Comparison of ENCODE assay signal across 8 mouse cellular contexts in genomic region chr10:85389286-85390139, GRCm38 (mm10). TPM values are rescaled to one million over a fixed set of nuclear protein-coding genes. Genes with fewer than 3 reads are reported as not detected.
DNase-seq lines count a peak whose midpoint lies in the region; ATAC-seq and TF ChIP-seq lines count a peak whose summit lies in the region.

No protein-coding gene starts in this region.

- H3K27me3 ChIP-seq in forebrain, postnatal 0 days (ENCODE audit: insufficient read depth, low read length): no peaks in the 10 kb centered on the region

- no peak for ATAC-seq in forebrain, postnatal 0 days

- H3K4me3 ChIP-seq in forebrain, postnatal 0 days (ENCODE audit: low read depth, low read length): peak overlapping the region; percentile 59

- no peak for TF ChIP-seq CTCF in forebrain, postnatal 0 days (IDR thresholded peaks at IDR 0.05; ENCODE audit: low read depth)

- H3K4me1 ChIP-seq in forebrain, postnatal 0 days (ENCODE audit: insufficient read depth): 0 out of 2 replicates have a peak, but pooled peaks cover 3% of the 10 kb centered on the region

- H3K9me3 ChIP-seq in forebrain, postnatal 0 days (ENCODE audit: low read length): no peaks in the 10 kb centered on the region

- DNase-seq in kidney, postnatal 14 days: peak; percentile 3
- DNase-seq in kidney, postnatal 25 days: no peak
- peak; percentile 71 for DNase-seq in ZHBTc4 (ENCODE audit: low read depth, low spot score)
- no peak for DNase-seq in forebrain, postnatal 0 days
- peak; percentile 64 for DNase-seq in naive thymus-derived CD4-positive, alpha-beta T cell, adult 2 months (ENCODE audit: low read depth)
- no peak for DNase-seq in B cell, adult 2 months
- DNase-seq in lung, postnatal 36 days: no peak
- DNase-seq in kidney, adult 8-10 months: no peak

- H3K36me3 ChIP-seq in forebrain, postnatal 0 days (ENCODE audit: insufficient read depth): no peaks in the 10 kb centered on the region

- no peak overlapping the region for H3K27ac ChIP-seq in forebrain, postnatal 0 days (ENCODE audit: low read depth, low read length)

- WGBS in forebrain, postnatal 0 days: 53% methylated on average over 23 of the region's 23 CpGs

- peak overlapping the region; percentile 99 for H3K4me2 ChIP-seq in forebrain, postnatal 0 days (ENCODE audit: low read depth)

- no peak overlapping the region for H3K9ac ChIP-seq in forebrain, postnatal 0 days

RNA-seq across cellular contexts. Expression of gene Btbd11, which starts 2.9 kb away (rescaled TPM):
- total RNA-seq in forebrain, postnatal 0 days (2014; rRNA removed): 17.6 and 22.5 TPM in 2 replicates
- 7.5 and 9.9 TPM in 2 replicates for polyA plus RNA-seq in forebrain, postnatal 0 days (2015; fragmentation: Nextera tagmentation; extraction: Ambion mirVana)

Comparison
In these comparisons a context has a peak if more than half of its experiments do, and no peak if none do; other contexts are left out.
1. DNase-seq: peak in kidney, postnatal 14 days (single experiment), ZHBTc4 (single experiment) and naive thymus-derived CD4-positive, alpha-beta T cell, adult 2 months (single experiment); none in kidney, postnatal 25 days (0 of 2), forebrain, postnatal 0 days (single experiment), B cell, adult 2 months (0 of 2), lung, postnatal 36 days (single experiment) and kidney, adult 8-10 months (0 of 2).